Mouse (Mus musculus) stomach, postnatal 0 days (tissue): Measurements from ENCODE around the gene Trip4. TPM values are rescaled to one million over a fixed set of nuclear protein-coding genes. Genes with fewer than 3 reads are reported as not detected.

Experiments used
- ATAC-seq: fragments of 200-750 bp; cut with Nextera tagmentation; 2 replicates; pipeline ENCODE4 v1.8.0; 2017; ENCODE audit not compliant: low FRiP score, low TSS enrichment
- DNase-seq: peaks from one replicate; pipeline ENCODE4 v3.0.0-alpha.2; 2016; ENCODE audit warnings: low spot score
- H3K27ac ChIP-seq: fragments of 300-500 bp; sonication (generic); replicated peaks from 2 replicates; pipeline ENCODE4 v1.5.1; 2014; ENCODE audit warnings: mild to moderate bottlenecking, control low read depth
- H3K27me3 ChIP-seq: fragments of 300-500 bp; sonication (generic); 2 replicates; pipeline ENCODE4 v1.6.1; 2014; ENCODE audit warnings: low read length; ENCODE audit not compliant: control insufficient read depth, insufficient read depth
- H3K36me3 ChIP-seq: fragments of 300-500 bp; sonication (generic); 2 replicates; pipeline ENCODE4 v1.6.1; 2014; ENCODE audit warnings: low read length, mixed read lengths; ENCODE audit not compliant: control insufficient read depth, insufficient read depth
- H3K4me1 ChIP-seq: fragments of 300-500 bp; sonication (generic); replicated peaks from 2 replicates; pipeline ENCODE4 v1.6.1; 2014; ENCODE audit warnings: antibody characterized with exemption; ENCODE audit not compliant: control insufficient read depth, insufficient read depth
- H3K4me2 ChIP-seq: fragments of 300-500 bp; sonication (generic); replicated peaks from 2 replicates; pipeline ENCODE4 v1.6.1; 2014; ENCODE audit warnings: low read depth, mild to moderate bottlenecking, control low read depth, moderate library complexity
- H3K4me3 ChIP-seq: fragments of 300-500 bp; sonication (generic); 2 replicates; pipeline ENCODE4 v1.5.1; 2014; ENCODE audit warnings: low read depth, low read length, control low read depth
- H3K9ac ChIP-seq: fragments of 300-500 bp; sonication (generic); 2 replicates; pipeline ENCODE4 v1.6.1; 2014; ENCODE audit warnings: mild to moderate bottlenecking, low read length, control low read depth, mixed read lengths
- H3K9me3 ChIP-seq: fragments of 300-500 bp; sonication (generic); 2 replicates; pipeline ENCODE4 v1.6.1; 2016; ENCODE audit warnings: low read length; ENCODE audit not compliant: control insufficient read depth
- CTCF ChIP-seq: IDR thresholded peaks from 2 replicates; pipeline ENCODE4 v1.5.1; 2016; ENCODE audit warnings: antibody characterized with exemption, low read depth, mild to moderate bottlenecking, moderate library complexity
- EP300 ChIP-seq: optimal IDR thresholded peaks from 2 replicates; pipeline ENCODE3; 2016; ENCODE audit warnings: antibody characterized with exemption
- WGBS: fragments of 180-500 bp; shearing (Covaris S2); extraction: QIAGEN DNeasy Blood & Tissue Kit; methylation state at CpG from one replicate; pipeline ENCODE4 v1.1.7; 2014; 5-methylcytosine and 5-hydroxymethylcytosine counted together
- polyA plus RNA-seq: library from polyadenylated mRNA; unstranded; fragments of >200 nt; fragmentation: Nextera tagmentation; extraction: Ambion mirVana; gene quantifications from 2 replicates; pipeline ENCODE4 v1.2.1, GENCODE M21; 2015

Gene Trip4
- polyA plus RNA-seq, 1 experiment from 2014 or later, result 16.8 TPM

DNA sequence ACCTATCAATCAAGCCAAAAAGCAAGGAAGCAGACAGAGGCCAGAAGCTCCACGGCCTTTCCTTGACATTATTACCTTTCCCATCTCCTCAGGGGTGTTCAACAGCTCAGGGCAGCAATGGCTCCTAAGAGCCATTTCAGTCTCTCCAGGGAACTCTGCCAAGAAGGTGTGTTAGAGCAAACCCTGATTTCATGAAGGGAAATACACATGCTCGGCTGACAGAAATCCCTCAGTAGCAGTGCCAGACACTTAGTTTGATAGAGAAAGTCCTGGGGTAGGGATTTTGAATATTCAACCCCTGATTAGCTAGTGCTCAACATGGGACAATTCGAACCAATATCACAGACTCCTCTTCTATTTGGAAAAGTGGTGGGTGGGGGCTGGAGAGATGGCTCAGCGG lies 117.5 kb downstream of the Trip4 start:
- Histone ChIP-seq H3K4me1 (peaks cover 17% of the 10 kb centered on the region), H3K27ac (0 out of 2 replicates have a peak overlapping the region, but pooled peaks have one; percentile 30), H3K4me2 (no peak overlapping the region), H3K4me3 (no peak overlapping the region), H3K27me3 (no peaks in the 10 kb centered on the region), H3K36me3 (0 out of 2 replicates have a peak, but pooled peaks cover 8% of the 10 kb centered on the region), H3K9ac (no peak overlapping the region), H3K9me3 (no peaks in the 10 kb centered on the region)
- WGBS, result 62% methylated on average over 4 of the region's 4 CpGs
- DNase-seq (no peak), ATAC-seq (no peak)
- TF ChIP-seq CTCF (no peak), EP300 (no peak)

DNA sequence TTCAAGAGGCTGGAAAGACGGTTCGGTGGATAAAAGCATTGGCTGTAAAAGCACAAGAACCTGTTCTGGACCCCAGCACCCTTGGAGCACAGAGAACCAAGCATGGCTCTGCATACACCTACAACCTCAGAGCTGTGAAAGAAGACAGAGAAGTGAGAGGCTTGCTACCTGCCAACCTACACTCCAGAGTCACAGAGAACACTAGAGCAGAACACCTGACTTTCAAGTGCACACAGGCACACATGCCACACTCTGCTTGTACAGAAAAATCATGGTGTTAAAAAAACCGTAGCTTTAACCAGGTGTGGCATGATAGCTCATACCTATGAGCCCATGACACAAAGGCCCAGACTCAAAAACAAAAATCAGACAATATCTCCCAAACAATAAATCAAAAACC lies 118.8 kb downstream of the Trip4 start:
- H3K36me3 ChIP-seq, result 0 out of 2 replicates have a peak, but pooled peaks cover 6% of the 10 kb centered on the region
- peaks cover 17% of the 10 kb centered on the region for H3K4me1 ChIP-seq
- no peak for DNase-seq
- H3K4me2 ChIP-seq, result no peak overlapping the region
- no peaks in the 10 kb centered on the region for H3K27me3 ChIP-seq
- no peak for TF ChIP-seq EP300
- no peak for TF ChIP-seq CTCF
- no peak overlapping the region for H3K27ac ChIP-seq
- H3K9ac ChIP-seq, result no peak overlapping the region
- no peaks in the 10 kb centered on the region for H3K9me3 ChIP-seq
- WGBS, result 83% methylated on average over 3 of the region's 3 CpGs
- no peak overlapping the region for H3K4me3 ChIP-seq
- no peak for ATAC-seq

DNA sequence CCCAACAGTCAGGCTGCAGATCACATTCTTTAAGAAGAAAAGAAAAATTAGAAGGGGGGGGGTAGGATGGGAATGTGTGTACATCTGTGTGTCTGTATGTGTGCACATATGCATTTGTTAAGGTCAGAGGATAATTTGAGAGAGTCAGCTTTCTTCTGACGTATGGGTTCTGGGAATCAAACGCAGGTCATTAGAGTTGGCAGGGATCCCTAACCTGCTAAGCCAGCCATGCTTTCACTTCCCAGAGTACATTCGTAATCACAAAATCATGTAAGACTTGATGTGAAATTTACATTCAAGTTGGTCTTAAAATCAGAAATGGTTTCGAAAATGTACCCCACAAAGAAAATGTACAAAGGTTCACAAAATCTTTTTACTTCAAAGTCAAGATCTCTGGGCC lies 120.0 kb downstream of the Trip4 start:
- H3K27ac ChIP-seq, result no peak overlapping the region
- H3K27me3 ChIP-seq, result no peaks in the 10 kb centered on the region
- TF ChIP-seq CTCF (no peak), EP300 (no peak)
- H3K9ac ChIP-seq, result no peak overlapping the region
- no peak overlapping the region for H3K4me2 ChIP-seq
- DNase-seq (no peak), ATAC-seq (no peak)
- H3K4me3 ChIP-seq, result no peak overlapping the region
- H3K36me3 ChIP-seq, result no peaks in the 10 kb centered on the region
- peaks cover 17% of the 10 kb centered on the region for H3K4me1 ChIP-seq
- 36% methylated on average over 4 of the region's 4 CpGs for WGBS
- H3K9me3 ChIP-seq, result no peaks in the 10 kb centered on the region

DNA sequence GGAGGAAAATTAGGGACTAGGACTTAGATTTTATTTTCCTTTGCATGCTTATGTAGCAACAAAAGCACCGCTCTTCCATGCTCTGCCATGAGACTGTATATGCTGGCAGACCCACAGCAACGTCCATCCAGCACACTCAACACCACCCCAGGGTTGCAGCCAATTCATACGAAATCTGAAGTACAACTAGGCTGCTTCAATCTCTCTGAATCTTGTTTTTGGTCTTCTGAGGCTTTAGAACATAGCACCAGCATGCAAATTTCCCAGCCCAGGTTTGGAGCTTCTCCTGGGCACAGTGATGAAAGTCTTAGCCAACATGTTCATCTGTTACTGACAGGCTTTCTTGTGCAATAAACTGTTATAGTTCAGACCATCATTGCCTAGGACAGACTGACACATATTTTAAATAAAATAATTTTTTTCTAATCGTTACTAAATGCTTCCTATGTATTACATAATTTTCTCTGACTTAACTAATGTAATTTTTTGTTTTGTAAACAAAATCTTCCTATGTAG lies 120.7 kb downstream of the Trip4 start:
- Histone ChIP-seq H3K4me2 (no peak overlapping the region), H3K36me3 (no peaks in the 10 kb centered on the region), H3K27me3 (no peaks in the 10 kb centered on the region), H3K4me3 (no peak overlapping the region), H3K4me1 (peaks cover 17% of the 10 kb centered on the region), H3K9me3 (no peaks in the 10 kb centered on the region), H3K9ac (no peak overlapping the region), H3K27ac (peak overlapping the region; percentile 81)
- no peak for TF ChIP-seq EP300
- no peak for TF ChIP-seq CTCF
- WGBS, result 57% methylated on average over 4 of the region's 4 CpGs
- ATAC-seq, result no peak
- DNase-seq, result no peak

DNA sequence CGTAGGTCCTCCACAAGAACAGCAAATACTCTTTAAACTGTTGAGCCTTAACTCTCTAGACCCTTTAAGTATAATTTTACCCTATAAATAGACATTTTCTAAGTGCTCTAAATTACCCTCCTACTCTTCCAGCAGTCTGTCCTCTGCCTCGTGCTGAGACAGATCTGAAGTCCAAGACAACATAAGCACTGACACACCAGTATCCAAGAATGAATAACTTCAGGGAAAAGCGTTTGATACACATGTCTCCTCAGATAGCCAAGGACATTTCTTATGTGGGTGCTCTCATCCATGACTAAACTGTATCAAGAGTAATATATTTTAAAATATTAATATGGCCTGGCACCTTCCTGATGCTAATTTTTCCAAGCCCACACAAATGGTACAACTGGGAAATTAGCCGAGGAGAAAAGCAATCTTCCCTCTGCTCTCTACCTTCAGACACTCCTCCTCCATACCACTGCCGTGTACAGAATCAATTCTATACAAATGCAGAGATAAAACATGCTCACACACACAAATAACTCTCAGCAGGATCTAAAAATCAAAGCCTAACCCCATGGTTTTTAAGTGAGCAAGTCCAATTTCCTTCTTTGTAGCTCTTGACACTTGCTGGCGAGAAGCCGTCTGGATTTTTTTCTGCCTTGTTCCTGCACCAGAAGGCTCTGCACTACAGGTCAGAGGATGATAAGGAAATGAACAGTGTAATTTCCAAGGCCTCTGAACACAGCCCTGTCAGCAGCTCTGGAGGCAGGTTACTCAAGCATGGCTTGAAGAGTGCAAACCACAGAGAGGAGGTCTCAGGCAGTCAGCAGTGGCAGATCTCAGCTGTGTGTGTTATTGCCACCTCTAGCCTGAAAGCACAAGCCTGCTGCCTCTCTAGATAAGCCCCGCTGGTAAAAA lies 121.5 kb downstream of the Trip4 start:
- H3K27me3 ChIP-seq, result no peaks in the 10 kb centered on the region
- DNase-seq (peak; percentile 52), ATAC-seq (peak; percentile 76)
- H3K9ac ChIP-seq, result no peak overlapping the region
- peak overlapping the region; percentile 81 for H3K27ac ChIP-seq
- peaks cover 16% of the 10 kb centered on the region for H3K4me1 ChIP-seq
- H3K4me2 ChIP-seq, result 0 out of 2 replicates have a peak overlapping the region, but pooled peaks have one; percentile 14
- H3K4me3 ChIP-seq, result no peak overlapping the region
- no peaks in the 10 kb centered on the region for H3K9me3 ChIP-seq
- TF ChIP-seq EP300 (no peak), CTCF (no peak)
- WGBS, result 39% methylated on average over 8 of the region's 8 CpGs
- H3K36me3 ChIP-seq, result no peaks in the 10 kb centered on the region
